Comparison of ENCODE assay signal across 14 mouse cellular contexts in the genomic region with DNA sequence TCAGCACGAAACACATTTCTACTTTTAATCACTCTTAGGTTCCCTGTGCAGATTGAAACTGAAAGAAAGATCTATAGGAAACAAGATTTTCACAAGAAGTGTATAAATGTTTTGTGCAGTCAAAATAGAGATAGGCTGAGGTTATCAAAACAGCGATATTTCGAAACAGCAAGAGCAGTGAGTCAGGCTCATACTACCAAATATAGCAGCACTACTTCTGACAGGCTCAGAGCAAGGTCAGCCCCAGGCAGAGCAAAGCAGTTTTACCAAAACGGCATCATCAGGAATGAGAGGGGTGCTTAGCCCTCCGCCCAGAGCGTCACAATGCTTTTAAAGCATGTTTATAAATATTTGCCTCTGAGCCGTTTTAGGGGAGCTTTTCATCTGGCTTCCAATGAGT.
DNase-seq lines count a peak whose midpoint lies in the region; ATAC-seq lines count a peak whose summit lies in the region.
"Had no signal": no experiment of that assay in that cellular context is flagged by ENCODE, and none has a peak within 500 bp of the region (broad histone marks: within the 10 kb centered on the region; RNA-seq: fewer than 3 reads in every experiment).

No protein-coding gene starts in this region.

- WGBS in kidney, embryonic 14.5 days: 76% methylated on average over 7 of the region's 7 CpGs
- WGBS in neural tube, embryonic 15.5 days: 87% methylated on average over 7 of the region's 7 CpGs

- no peaks in the 10 kb centered on the region for H3K27me3 ChIP-seq in kidney, embryonic 14.5 days (ENCODE audit: control insufficient read depth, insufficient read depth, low read length)
- no peaks in the 10 kb centered on the region for H3K27me3 ChIP-seq in neural tube, embryonic 15.5 days (replicated peaks)
- H3K27me3 ChIP-seq: forebrain, embryonic 13.5 days; limb, embryonic 15.5 days had no signal

- ATAC-seq in granulocyte monocyte progenitor cell, adult 5-6 weeks (replicated peaks; ENCODE audit: poor library complexity, severe bottlenecking): peak; percentile 52
- no peak for ATAC-seq in kidney, embryonic 14.5 days (ENCODE audit: low FRiP score, low TSS enrichment)
- ATAC-seq in neural tube, embryonic 15.5 days (ENCODE audit: low FRiP score): no peak
- ATAC-seq: forebrain, embryonic 13.5 days had no signal

- no peaks in the 10 kb centered on the region for H3K4me1 ChIP-seq in kidney, embryonic 14.5 days (ENCODE audit: control insufficient read depth, insufficient read depth, low read length)
- no peaks in the 10 kb centered on the region for H3K4me1 ChIP-seq in neural tube, embryonic 15.5 days
- H3K4me1 ChIP-seq: forebrain, embryonic 13.5 days; limb, embryonic 15.5 days; lung, embryonic 15.5 days; midbrain, embryonic 10.5 days had no signal

- no peak overlapping the region for H3K4me3 ChIP-seq in kidney, embryonic 14.5 days (ENCODE audit: low read length)
- H3K4me3 ChIP-seq in neural tube, embryonic 15.5 days (replicated peaks): no peak overlapping the region
- H3K4me3 ChIP-seq: forebrain, embryonic 13.5 days; limb, embryonic 15.5 days; lung, embryonic 15.5 days; midbrain, embryonic 10.5 days had no signal

- H3K27ac ChIP-seq in kidney, embryonic 14.5 days (ENCODE audit: low read depth, low read length): no peak overlapping the region
- no peak overlapping the region for H3K27ac ChIP-seq in neural tube, embryonic 15.5 days (replicated peaks)
- H3K27ac ChIP-seq: forebrain, embryonic 13.5 days; kidney, postnatal 0 days; limb, embryonic 15.5 days; lung, embryonic 15.5 days; midbrain, embryonic 10.5 days had no signal

- no peak overlapping the region for H3K9ac ChIP-seq in kidney, embryonic 14.5 days (ENCODE audit: low read depth, low read length)
- no peak overlapping the region for H3K9ac ChIP-seq in neural tube, embryonic 15.5 days (replicated peaks)
- H3K9ac ChIP-seq: forebrain, embryonic 13.5 days; limb, embryonic 15.5 days; lung, embryonic 15.5 days had no signal

- no peak overlapping the region for H3K4me2 ChIP-seq in kidney, embryonic 14.5 days (replicated peaks; ENCODE audit: low read depth, low read length)
- H3K4me2 ChIP-seq in neural tube, embryonic 15.5 days: no peak overlapping the region
- H3K4me2 ChIP-seq: forebrain, embryonic 13.5 days; limb, embryonic 15.5 days; lung, embryonic 15.5 days had no signal

- no peaks in the 10 kb centered on the region for H3K9me3 ChIP-seq in kidney, embryonic 14.5 days (ENCODE audit: control insufficient read depth, low read length)
- no peaks in the 10 kb centered on the region for H3K9me3 ChIP-seq in neural tube, embryonic 15.5 days (replicated peaks)
- H3K9me3 ChIP-seq: forebrain, embryonic 13.5 days; limb, embryonic 15.5 days; lung, embryonic 15.5 days; midbrain, embryonic 10.5 days had no signal

- no peaks in the 10 kb centered on the region for H3K36me3 ChIP-seq in kidney, embryonic 14.5 days (ENCODE audit: control insufficient read depth, insufficient read depth, low read length)
- no peaks in the 10 kb centered on the region for H3K36me3 ChIP-seq in neural tube, embryonic 15.5 days
- H3K36me3 ChIP-seq: limb, embryonic 15.5 days; lung, embryonic 15.5 days; midbrain, embryonic 10.5 days had no signal

- DNase-seq in heart, adult 9 months (ENCODE audit: low spot score in 2 of 2): peak; percentile 2 to 13
- no peak for DNase-seq in heart, adult 11 months
- DNase-seq in 416B (ENCODE audit: low read depth): peak; percentile 75
- DNase-seq in adrenal gland, adult 2 months: peak; percentile 72
- DNase-seq in gastrocnemius, postnatal 25 days: no peak
- DNase-seq: cerebellum, adult 11 months had no signal

Comparison
In these comparisons a context has a peak if more than half of its experiments do, and no peak if none do; other contexts are left out.
1. DNase-seq: peak in heart, adult 9 months (2 of 2), 416B (single experiment) and adrenal gland, adult 2 months (single experiment); none in heart, adult 11 months (single experiment) and gastrocnemius, postnatal 25 days (single experiment).